Mouse (Mus musculus) neural tube, embryonic 10.5 days (tissue): ENCODE measurements around the gene Slc25a38.

ENCODE experiments used
- DNase-seq: peaks from one replicate; pipeline ENCODE4 v3.0.0-alpha.2; 2017; ENCODE audit warnings: low spot score; ENCODE audit errors: extremely low spot score

The Slc25a38 gene

GRCm38 (mm10) chr9:120140652-120141051 lies 30.5 kb downstream of the Slc25a38 start:
- DNase-seq, result peak; percentile 73

DNA sequence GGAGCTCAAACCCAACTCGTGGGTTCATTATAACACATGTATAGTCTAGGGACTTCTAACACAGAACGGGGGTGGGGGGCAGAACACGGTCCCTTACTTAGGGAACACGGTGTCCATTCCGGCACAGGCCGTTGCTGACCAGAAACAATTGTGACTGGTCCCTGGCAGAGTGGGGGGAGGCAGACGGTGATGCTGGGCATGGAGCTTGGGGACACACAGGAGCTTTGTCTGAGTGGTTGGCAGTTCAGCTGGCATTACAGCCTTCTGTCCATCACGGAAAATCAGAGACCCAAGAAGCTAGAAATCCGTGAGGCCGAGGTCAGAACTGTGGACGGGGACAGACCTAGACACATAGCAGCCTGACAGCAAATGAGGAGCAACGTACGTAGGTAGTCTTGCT lies 34.3 kb downstream of the Slc25a38 start:
- DNase-seq, result no peak

- no peak for DNase-seq
Measured at GRCm38 (mm10) chr9:120149222-120149828, 39.2 kb downstream of the Slc25a38 start, which contains the start of gene Mobp. Mobp (plus strand) TSS chr9:120149707.

- no peak for DNase-seq
Measured at GRCm38 (mm10) chr9:120151152-120151551, 41.0 kb downstream of the Slc25a38 start.

DNA sequence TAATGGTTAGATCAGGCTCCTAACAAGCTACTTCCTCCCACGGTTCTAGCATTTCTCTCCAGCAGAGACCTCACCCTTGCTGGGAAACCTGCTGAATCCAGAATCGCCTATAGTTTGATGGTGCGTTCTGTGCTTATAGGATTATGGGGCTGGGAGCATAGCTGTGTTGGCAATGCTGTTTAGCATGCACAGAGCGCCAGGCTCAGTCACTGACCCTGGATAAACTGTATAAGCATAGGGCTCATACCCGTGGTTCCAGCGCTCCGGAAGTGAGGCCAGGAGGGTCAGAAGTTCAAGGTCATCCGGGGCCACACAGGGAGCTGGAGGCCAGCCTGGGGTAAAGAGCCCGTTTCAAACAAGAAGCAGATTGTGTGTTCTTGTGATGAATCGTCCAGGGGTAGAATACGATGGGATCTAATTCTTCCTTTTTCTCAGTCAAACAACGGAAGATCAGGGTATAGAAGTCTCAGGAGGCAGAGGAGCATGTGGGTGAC lies 41.8 kb downstream of the Slc25a38 start:
- DNase-seq, result no peak

GRCm38 (mm10) chr9:120158047-120158446 lies 47.9 kb downstream of the Slc25a38 start:
- DNase-seq, result no peak

- DNase-seq, result no peak
Measured at GRCm38 (mm10) chr9:120163862-120164261, 53.7 kb downstream of the Slc25a38 start.

GRCm38 (mm10) chr9:120167826-120168225 lies 57.7 kb downstream of the Slc25a38 start:
- no peak for DNase-seq

GRCm38 (mm10) chr9:120171295-120171694 lies 61.1 kb downstream of the Slc25a38 start:
- DNase-seq, result peak; percentile 55
